Mouse (Mus musculus): ENCODE measurements around the gene Lrch1. TPM values are rescaled to one million over a fixed set of nuclear protein-coding genes. Genes with fewer than 3 reads are reported as not detected.
A peak's percentile ranks its signal among the peaks of the same experiment; 100 is the strongest.

Lrch1 gene
- polyA plus RNA-seq, 1 experiment from 2014 or later, result 10.1 TPM

DNA sequence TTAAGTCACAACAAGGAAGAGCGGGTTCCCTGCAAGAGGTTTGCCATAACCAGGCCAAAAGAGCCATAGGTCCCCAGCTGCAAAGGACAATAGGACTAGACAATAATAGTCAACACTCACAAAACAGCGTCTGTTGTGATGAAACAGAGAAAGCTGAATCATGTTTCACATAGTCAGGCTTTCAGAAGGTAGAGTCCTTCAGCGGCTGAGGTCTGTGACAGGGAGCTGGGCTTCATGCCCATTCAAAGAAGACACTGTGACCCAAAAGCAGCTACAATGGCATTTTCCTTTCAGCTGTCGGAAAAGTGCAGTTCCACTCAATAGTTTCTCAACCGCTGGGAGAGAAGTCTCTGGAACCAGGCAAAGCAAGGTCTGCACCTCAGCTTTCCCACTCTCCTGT is 48.7 kb downstream of the Lrch1 start:
- no peaks in the 10 kb centered on the region for H3K36me3 ChIP-seq (replicated peaks; ENCODE audit: control insufficient read depth, insufficient read depth, low read depth, low read length)
- H3K9me3 ChIP-seq (replicated peaks; ENCODE audit: control insufficient read depth, low read length), result no peaks in the 10 kb centered on the region
- no peak overlapping the region for H3K4me3 ChIP-seq (ENCODE audit: low read depth, low read length)
- ATAC-seq (replicated peaks; ENCODE audit: insufficient number of reproducible peaks, low FRiP score, low TSS enrichment, low read depth), result no peak
- H3K4me1 ChIP-seq (ENCODE audit: control insufficient read depth, insufficient read depth, low read length), result no peaks in the 10 kb centered on the region
- 88% methylated on average over 5 of the region's 5 CpGs for WGBS
- DNase-seq (ENCODE audit: low spot score), result no peak
- no peak overlapping the region for H3K4me2 ChIP-seq (ENCODE audit: low read depth, low read length)
- H3K27me3 ChIP-seq (ENCODE audit: control insufficient read depth, insufficient read depth, low read length), result no peaks in the 10 kb centered on the region
- no peak overlapping the region for H3K27ac ChIP-seq (replicated peaks; ENCODE audit: low read depth, low read length)
- H3K9ac ChIP-seq (replicated peaks; ENCODE audit: low read length), result no peak overlapping the region

DNA sequence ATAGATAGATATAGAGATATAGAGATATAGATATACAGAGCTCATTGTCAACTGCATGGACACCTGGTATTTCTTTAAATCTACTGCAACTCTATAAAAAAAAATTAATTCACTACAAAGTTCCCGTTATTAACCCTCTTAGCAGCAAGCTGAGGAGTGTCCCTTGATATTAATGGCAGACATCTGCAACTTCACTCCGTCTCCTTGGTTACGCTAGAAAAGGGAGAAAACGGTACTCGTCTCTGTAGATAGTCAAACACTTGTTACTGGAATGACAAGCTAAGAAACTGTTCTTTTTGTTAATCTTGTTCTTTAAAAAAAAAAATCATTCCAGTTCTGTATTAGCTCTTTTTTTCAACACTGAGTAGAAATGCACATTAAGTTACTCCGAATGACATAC is 54.0 kb downstream of the Lrch1 start:
- Histone ChIP-seq H3K36me3 (replicated peaks; ENCODE audit: control insufficient read depth, insufficient read depth, low read depth, low read length) (no peaks in the 10 kb centered on the region), H3K9me3 (replicated peaks; ENCODE audit: control insufficient read depth, low read length) (no peaks in the 10 kb centered on the region), H3K4me3 (ENCODE audit: low read depth, low read length) (no peak overlapping the region), H3K27ac (replicated peaks; ENCODE audit: low read depth, low read length) (no peak overlapping the region), H3K27me3 (ENCODE audit: control insufficient read depth, insufficient read depth, low read length) (no peaks in the 10 kb centered on the region), H3K4me1 (ENCODE audit: control insufficient read depth, insufficient read depth, low read length) (no peaks in the 10 kb centered on the region), H3K9ac (replicated peaks; ENCODE audit: low read length) (no peak overlapping the region), H3K4me2 (ENCODE audit: low read depth, low read length) (no peak overlapping the region)
- no peak for DNase-seq (ENCODE audit: low spot score)
- no peak for ATAC-seq (replicated peaks; ENCODE audit: insufficient number of reproducible peaks, low FRiP score, low TSS enrichment, low read depth)
- WGBS, result 82% methylated on average over 6 of the region's 6 CpGs

DNA sequence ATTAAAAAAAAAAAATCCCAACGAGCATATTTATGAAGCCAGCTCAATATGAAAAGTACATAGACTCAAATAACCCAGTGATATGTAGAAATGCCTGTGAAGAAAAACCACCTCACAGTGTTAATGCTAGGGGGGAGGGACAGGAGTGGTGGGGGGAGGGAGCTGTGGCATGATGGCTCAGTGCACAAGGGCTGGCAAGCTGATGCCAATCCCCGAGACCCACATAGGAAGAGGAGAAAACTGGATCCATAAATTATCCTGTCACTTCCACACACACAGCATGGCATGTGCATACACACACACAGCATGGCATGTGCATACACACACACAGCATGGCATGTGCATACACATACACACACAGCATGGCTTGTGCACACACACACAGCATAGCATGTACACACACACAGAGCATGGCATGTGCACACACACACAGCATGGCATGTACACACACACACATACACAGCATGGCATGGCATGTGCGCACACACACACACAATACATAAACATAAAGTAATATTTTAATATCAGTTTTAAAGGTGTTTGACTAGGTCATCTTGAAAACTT is 54.5 kb downstream of the Lrch1 start:
- Histone ChIP-seq H3K4me1 (ENCODE audit: control insufficient read depth, insufficient read depth, low read length) (no peaks in the 10 kb centered on the region), H3K27me3 (ENCODE audit: control insufficient read depth, insufficient read depth, low read length) (no peaks in the 10 kb centered on the region), H3K27ac (replicated peaks; ENCODE audit: low read depth, low read length) (no peak overlapping the region), H3K4me2 (ENCODE audit: low read depth, low read length) (no peak overlapping the region), H3K36me3 (replicated peaks; ENCODE audit: control insufficient read depth, insufficient read depth, low read depth, low read length) (no peaks in the 10 kb centered on the region), H3K9ac (replicated peaks; ENCODE audit: low read length) (no peak overlapping the region), H3K4me3 (ENCODE audit: low read depth, low read length) (no peak overlapping the region), H3K9me3 (replicated peaks; ENCODE audit: control insufficient read depth, low read length) (no peaks in the 10 kb centered on the region)
- ATAC-seq (replicated peaks; ENCODE audit: insufficient number of reproducible peaks, low FRiP score, low TSS enrichment, low read depth) (no peak), DNase-seq (ENCODE audit: low spot score) (no peak)
- 79% methylated on average over 3 of the region's 3 CpGs for WGBS

DNA sequence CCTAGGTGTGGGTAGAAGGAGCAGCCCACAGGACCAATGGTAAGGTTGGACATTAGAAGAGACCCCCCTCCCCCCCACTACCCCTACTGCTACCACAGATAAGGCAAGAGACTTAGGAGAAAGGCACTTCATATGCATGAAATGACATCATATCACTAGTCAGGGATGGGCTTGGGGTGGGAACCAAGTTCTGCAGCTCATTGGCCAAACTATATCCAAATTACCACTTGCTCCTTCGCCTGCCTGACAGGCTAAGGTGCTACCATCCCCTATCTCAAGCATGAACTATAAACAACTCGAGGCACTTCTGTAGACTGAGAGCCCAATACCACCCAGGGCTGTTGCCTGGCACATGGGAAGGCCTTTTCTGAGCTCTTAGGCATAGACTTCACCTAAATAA is 58.4 kb downstream of the Lrch1 start:
- WGBS, result 73% methylated on average over 2 of the region's 2 CpGs
- Histone ChIP-seq H3K4me1 (ENCODE audit: control insufficient read depth, insufficient read depth, low read length) (no peaks in the 10 kb centered on the region), H3K9ac (replicated peaks; ENCODE audit: low read length) (no peak overlapping the region), H3K27ac (replicated peaks; ENCODE audit: low read depth, low read length) (no peak overlapping the region), H3K4me3 (ENCODE audit: low read depth, low read length) (no peak overlapping the region), H3K4me2 (ENCODE audit: low read depth, low read length) (no peak overlapping the region), H3K27me3 (ENCODE audit: control insufficient read depth, insufficient read depth, low read length) (no peaks in the 10 kb centered on the region), H3K36me3 (replicated peaks; ENCODE audit: control insufficient read depth, insufficient read depth, low read depth, low read length) (no peaks in the 10 kb centered on the region), H3K9me3 (replicated peaks; ENCODE audit: control insufficient read depth, low read length) (no peaks in the 10 kb centered on the region)
- ATAC-seq (replicated peaks; ENCODE audit: insufficient number of reproducible peaks, low FRiP score, low TSS enrichment, low read depth), result no peak
- no peak for DNase-seq (ENCODE audit: low spot score)

DNA sequence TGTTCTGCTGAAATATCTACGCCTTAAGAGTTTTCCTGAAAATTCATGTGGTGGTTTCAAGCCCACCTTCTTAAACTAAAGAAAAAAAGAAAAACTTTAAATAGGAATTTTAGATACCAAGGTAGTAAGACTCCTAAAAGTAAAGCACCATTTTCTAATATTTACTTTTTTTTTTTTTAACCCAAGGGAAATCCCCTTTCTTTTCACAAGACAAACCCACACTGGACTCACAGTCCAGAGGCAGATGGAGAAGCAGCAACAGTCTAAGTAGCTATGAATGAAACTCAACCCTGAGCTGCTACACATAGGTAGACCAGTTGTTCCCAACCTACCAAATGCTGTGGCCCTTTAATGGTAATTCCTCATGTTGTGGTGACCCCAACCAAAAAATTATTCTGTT is 59.6 kb downstream of the Lrch1 start:
- Histone ChIP-seq H3K9ac (replicated peaks; ENCODE audit: low read length) (no peak overlapping the region), H3K4me2 (ENCODE audit: low read depth, low read length) (no peak overlapping the region), H3K4me1 (ENCODE audit: control insufficient read depth, insufficient read depth, low read length) (peaks cover 1% of the 10 kb centered on the region; the same call in 1 of the 2 replicates), H3K27me3 (ENCODE audit: control insufficient read depth, insufficient read depth, low read length) (no peaks in the 10 kb centered on the region), H3K9me3 (replicated peaks; ENCODE audit: control insufficient read depth, low read length) (no peaks in the 10 kb centered on the region), H3K4me3 (ENCODE audit: low read depth, low read length) (no peak overlapping the region), H3K27ac (replicated peaks; ENCODE audit: low read depth, low read length) (no peak overlapping the region), H3K36me3 (replicated peaks; ENCODE audit: control insufficient read depth, insufficient read depth, low read depth, low read length) (no peaks in the 10 kb centered on the region)
- ATAC-seq (replicated peaks; ENCODE audit: insufficient number of reproducible peaks, low FRiP score, low TSS enrichment, low read depth), result no peak
- DNase-seq (ENCODE audit: low spot score), result no peak
- 95% methylated on average over 1 of the region's 1 CpGs for WGBS

DNA sequence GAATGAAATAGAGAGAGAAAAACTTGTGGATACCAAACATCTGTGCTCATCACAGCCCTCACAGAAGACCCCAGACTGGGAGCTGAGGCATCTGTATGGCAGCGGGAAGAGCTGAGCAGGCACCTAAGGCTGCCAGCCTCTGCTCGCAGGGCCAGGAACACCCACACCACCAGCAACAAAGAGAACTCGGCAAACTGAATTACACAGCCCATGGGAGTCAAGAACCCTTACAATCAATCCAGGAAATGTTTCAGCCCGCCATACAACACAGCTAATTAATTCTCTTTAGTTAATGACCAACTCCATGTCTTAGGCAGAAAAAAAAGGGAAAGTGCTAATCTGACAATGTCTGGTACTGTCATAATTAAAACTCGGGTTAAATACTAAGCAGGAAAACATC is 61.2 kb downstream of the Lrch1 start:
- H3K4me2 ChIP-seq (ENCODE audit: low read depth, low read length), result no peak overlapping the region
- WGBS, result 79% methylated on average over 5 of the region's 5 CpGs
- H3K9ac ChIP-seq (replicated peaks; ENCODE audit: low read length), result no peak overlapping the region
- no peak overlapping the region for H3K4me3 ChIP-seq (ENCODE audit: low read depth, low read length)
- H3K36me3 ChIP-seq (replicated peaks; ENCODE audit: control insufficient read depth, insufficient read depth, low read depth, low read length), result no peaks in the 10 kb centered on the region
- H3K27ac ChIP-seq (replicated peaks; ENCODE audit: low read depth, low read length), result no peak overlapping the region
- H3K9me3 ChIP-seq (replicated peaks; ENCODE audit: control insufficient read depth, low read length), result no peaks in the 10 kb centered on the region
- ATAC-seq (replicated peaks; ENCODE audit: insufficient number of reproducible peaks, low FRiP score, low TSS enrichment, low read depth) (no peak), DNase-seq (ENCODE audit: low spot score) (no peak)
- H3K27me3 ChIP-seq (ENCODE audit: control insufficient read depth, insufficient read depth, low read length), result no peaks in the 10 kb centered on the region
- peaks cover 3% of the 10 kb centered on the region; the same call in 1 of the 2 replicates for H3K4me1 ChIP-seq (ENCODE audit: control insufficient read depth, insufficient read depth, low read length)

DNA sequence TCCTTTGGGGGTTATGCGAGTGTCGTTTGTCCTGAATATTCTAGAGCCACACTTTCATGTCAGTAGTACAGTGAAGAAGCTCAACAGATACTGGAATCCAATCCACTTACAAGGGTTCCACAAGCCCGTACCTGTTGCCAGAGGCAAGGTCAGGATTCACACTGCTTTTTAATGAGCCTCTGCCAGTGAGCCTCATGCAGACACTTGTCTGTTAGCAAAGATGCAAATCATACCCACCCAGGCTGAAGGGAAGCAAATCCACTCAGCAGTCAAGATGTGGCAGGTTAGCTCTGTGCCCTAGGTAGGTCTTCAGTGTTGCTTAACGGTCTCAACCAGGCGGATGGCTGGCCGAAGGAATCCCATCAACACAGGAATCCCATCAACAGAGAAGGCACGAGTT is 62.8 kb downstream of the Lrch1 start:
- H3K27me3 ChIP-seq (ENCODE audit: control insufficient read depth, insufficient read depth, low read length), result no peaks in the 10 kb centered on the region
- H3K9me3 ChIP-seq (replicated peaks; ENCODE audit: control insufficient read depth, low read length), result no peaks in the 10 kb centered on the region
- H3K4me3 ChIP-seq (ENCODE audit: low read depth, low read length), result no peak overlapping the region
- WGBS, result 74% methylated on average over 7 of the region's 7 CpGs
- no peak overlapping the region for H3K27ac ChIP-seq (replicated peaks; ENCODE audit: low read depth, low read length)
- ATAC-seq (replicated peaks; ENCODE audit: insufficient number of reproducible peaks, low FRiP score, low TSS enrichment, low read depth) (no peak), DNase-seq (ENCODE audit: low spot score) (no peak)
- H3K4me1 ChIP-seq (ENCODE audit: control insufficient read depth, insufficient read depth, low read length), result peaks cover 3% of the 10 kb centered on the region; the same call in 1 of the 2 replicates
- no peak overlapping the region for H3K4me2 ChIP-seq (ENCODE audit: low read depth, low read length)
- no peaks in the 10 kb centered on the region for H3K36me3 ChIP-seq (replicated peaks; ENCODE audit: control insufficient read depth, insufficient read depth, low read depth, low read length)
- no peak overlapping the region for H3K9ac ChIP-seq (replicated peaks; ENCODE audit: low read length)

DNA sequence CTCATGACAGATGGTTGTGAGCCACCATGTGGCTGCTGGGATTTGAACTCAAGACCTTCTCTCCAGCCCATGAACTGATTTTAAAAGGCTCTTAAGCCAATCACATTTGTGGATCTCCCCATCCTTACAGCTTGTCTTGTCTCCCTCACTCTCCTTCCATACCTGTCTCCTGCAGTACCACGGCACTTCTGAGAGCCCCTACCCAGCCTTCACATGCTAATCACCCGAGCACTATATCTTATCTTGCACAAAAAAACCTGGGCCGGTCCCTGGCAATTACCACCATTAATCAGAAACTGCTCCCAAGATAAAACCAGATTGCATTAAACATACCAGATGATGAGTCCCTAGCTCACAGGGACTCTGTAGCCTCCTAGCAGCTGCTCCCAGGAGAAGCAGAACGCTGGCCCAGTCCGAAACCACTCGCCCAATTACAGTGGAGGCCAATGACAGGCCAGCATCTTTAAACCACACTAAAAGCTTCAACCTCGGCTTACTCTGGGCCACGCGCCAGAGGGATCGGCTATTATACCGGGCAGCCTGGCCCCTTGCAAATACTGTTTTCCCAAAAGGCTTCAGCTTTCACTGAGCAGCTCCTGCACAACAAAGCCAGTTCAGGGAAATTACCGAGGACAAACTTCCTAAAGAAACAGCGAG is 63.5 kb downstream of the Lrch1 start:
- H3K9ac ChIP-seq (replicated peaks; ENCODE audit: low read length), result no peak overlapping the region
- H3K27me3 ChIP-seq (ENCODE audit: control insufficient read depth, insufficient read depth, low read length), result no peaks in the 10 kb centered on the region
- H3K4me1 ChIP-seq (ENCODE audit: control insufficient read depth, insufficient read depth, low read length), result peaks cover 3% of the 10 kb centered on the region; the same call in 1 of the 2 replicates
- ATAC-seq (replicated peaks; ENCODE audit: insufficient number of reproducible peaks, low FRiP score, low TSS enrichment, low read depth), result peak; percentile 84
- H3K36me3 ChIP-seq (replicated peaks; ENCODE audit: control insufficient read depth, insufficient read depth, low read depth, low read length), result no peaks in the 10 kb centered on the region
- no peak overlapping the region for H3K27ac ChIP-seq (replicated peaks; ENCODE audit: low read depth, low read length)
- H3K4me2 ChIP-seq (ENCODE audit: low read depth, low read length), result no peak overlapping the region
- H3K4me3 ChIP-seq (ENCODE audit: low read depth, low read length), result no peak overlapping the region
- 35% methylated on average over 13 of the region's 13 CpGs for WGBS
- H3K9me3 ChIP-seq (replicated peaks; ENCODE audit: control insufficient read depth, low read length), result no peaks in the 10 kb centered on the region
- DNase-seq (ENCODE audit: low spot score), result peak; percentile 42
